Mouse (Mus musculus) heart, embryonic 15.5 days (tissue): ENCODE results near the gene Dnttip2. TPM values are rescaled to one million over a fixed set of nuclear protein-coding genes. Genes with fewer than 3 reads are reported as not detected.
"Not testable (repeated sequence)": the region's sequence is repeated elsewhere in the genome, so short reads cannot be mapped to it uniquely, and the experiment has no call there.

Experiments
- ATAC-seq: fragments of 200-750 bp; cut with Nextera tagmentation; replicated peaks from 2 replicates; pipeline ENCODE4 v1.8.0; 2017; ENCODE audit warnings: low read depth, moderate TSS enrichment; ENCODE audit not compliant: insufficient number of reproducible peaks, insufficient read depth, low FRiP score
- H3K27ac ChIP-seq: fragments of 300-500 bp; sonication (generic); 2 replicates; pipeline ENCODE4 v1.5.1; 2015; ENCODE audit warnings: mild to moderate bottlenecking, inconsistent platforms
- H3K27me3 ChIP-seq: fragments of 300-500 bp; sonication (generic); 2 replicates; pipeline ENCODE4 v1.6.1; 2015; ENCODE audit warnings: inconsistent platforms
- H3K36me3 ChIP-seq: fragments of 300-500 bp; sonication (generic); 2 replicates; pipeline ENCODE4 v1.6.1; 2015; ENCODE audit warnings: mild to moderate bottlenecking, inconsistent platforms
- H3K4me1 ChIP-seq: fragments of 300-500 bp; sonication (generic); replicated peaks from 2 replicates; pipeline ENCODE4 v1.6.1; 2015; ENCODE audit warnings: inconsistent platforms
- H3K4me2 ChIP-seq: fragments of 300-500 bp; sonication (generic); 2 replicates; pipeline ENCODE4 v1.6.1; 2015; ENCODE audit warnings: inconsistent platforms, mild to moderate bottlenecking, moderate library complexity
- H3K4me3 ChIP-seq: fragments of 300-500 bp; sonication (generic); 2 replicates; pipeline ENCODE4 v1.5.1; 2015; ENCODE audit warnings: mild to moderate bottlenecking, inconsistent platforms
- H3K9ac ChIP-seq: fragments of 300-500 bp; sonication (generic); 2 replicates; pipeline ENCODE4 v1.6.1; 2015; ENCODE audit warnings: mild to moderate bottlenecking, inconsistent platforms
- H3K9me3 ChIP-seq: fragments of 300-500 bp; sonication (generic); replicated peaks from 2 replicates; pipeline ENCODE4 v1.6.1; 2016; ENCODE audit warnings: inconsistent platforms
- WGBS: fragments of 180-500 bp; shearing (Covaris S2); methylation state at CpG from one replicate; pipeline ENCODE4 v1.1.7; 2015; ENCODE audit warnings: mixed read lengths; 5-methylcytosine and 5-hydroxymethylcytosine counted together
- polyA plus RNA-seq: library from polyadenylated mRNA; unstranded; fragments of >200 nt; fragmentation: Nextera tagmentation; extraction: Ambion mirVana; gene quantifications from 2 replicates; pipeline ENCODE4 v1.2.1, GENCODE M21; 2015

Dnttip2 gene
- polyA plus RNA-seq, result 37.7 and 38.4 TPM in 2 replicates

- Histone ChIP-seq H3K36me3 (peaks cover 40% of the 10 kb centered on the region), H3K27me3 (no peaks in the 10 kb centered on the region), H3K4me3 (peak within 1 kb of the TSS; percentile 90), H3K4me2 (peak within 1 kb of the TSS; percentile 82), H3K27ac (peak within 1 kb of the TSS; percentile 83), H3K9ac (peak within 1 kb of the TSS; percentile 96), H3K9me3 (no peaks in the 10 kb centered on the region), H3K4me1 (peaks cover 38% of the 10 kb centered on the region)
- peak; percentile 96 for ATAC-seq
- under 1% methylated on average over 57 of the region's 57 CpGs for WGBS
Observed at GRCm38 (mm10) chr3:122274241-122275024, at the start of gene Dnttip2. TSS of gene Dnttip2 (plus strand) at chr3:122274388.

- H3K36me3 ChIP-seq, H3K9me3 ChIP-seq, H3K4me3 ChIP-seq, ATAC-seq, H3K9ac ChIP-seq, H3K4me1 ChIP-seq, H3K27ac ChIP-seq, H3K27me3 ChIP-seq: not testable (repeated sequence)
- peak overlapping the region; percentile 47 for H3K4me2 ChIP-seq
- WGBS, result 42% methylated on average over 6 of the region's 6 CpGs
Observed at GRCm38 (mm10) chr3:122226972-122227371, 47.2 kb upstream of the Dnttip2 start.

GRCm38 (mm10) chr3:122235772-122236171, 38.4 kb upstream of the Dnttip2 start:
- ATAC-seq, result no peak
- H3K27me3 ChIP-seq, result 0 out of 2 replicates have a peak, but pooled peaks cover 2% of the 10 kb centered on the region
- H3K27ac ChIP-seq, result no peak overlapping the region
- no peaks in the 10 kb centered on the region for H3K4me1 ChIP-seq
- no peak overlapping the region for H3K9ac ChIP-seq
- no peak overlapping the region for H3K4me3 ChIP-seq
- no peaks in the 10 kb centered on the region for H3K9me3 ChIP-seq
- no peaks in the 10 kb centered on the region for H3K36me3 ChIP-seq
- WGBS, result 38% methylated on average over 1 of the region's 1 CpGs
- no peak overlapping the region for H3K4me2 ChIP-seq

GRCm38 (mm10) chr3:122242876-122243275, 31.3 kb upstream of the Dnttip2 start:
- Histone ChIP-seq H3K36me3 (no peaks in the 10 kb centered on the region), H3K4me2 (no peak overlapping the region), H3K27me3 (0 out of 2 replicates have a peak, but pooled peaks cover 2% of the 10 kb centered on the region), H3K9me3 (no peaks in the 10 kb centered on the region), H3K4me1 (peaks cover 29% of the 10 kb centered on the region), H3K9ac (no peak overlapping the region), H3K4me3 (no peak overlapping the region), H3K27ac (no peak overlapping the region)
- WGBS, result 45% methylated on average over 6 of the region's 6 CpGs
- no peak for ATAC-seq

GRCm38 (mm10) chr3:122243416-122244167, 30.6 kb upstream of the Dnttip2 start:
- H3K27ac ChIP-seq, result no peak overlapping the region
- H3K36me3 ChIP-seq, result no peaks in the 10 kb centered on the region
- no peak overlapping the region for H3K4me2 ChIP-seq
- no peak overlapping the region for H3K9ac ChIP-seq
- WGBS, result 56% methylated on average over 14 of the region's 14 CpGs
- ATAC-seq, result no peak
- H3K27me3 ChIP-seq, result 0 out of 2 replicates have a peak, but pooled peaks cover 2% of the 10 kb centered on the region
- no peaks in the 10 kb centered on the region for H3K9me3 ChIP-seq
- no peak overlapping the region for H3K4me3 ChIP-seq
- peaks cover 30% of the 10 kb centered on the region for H3K4me1 ChIP-seq

GRCm38 (mm10) chr3:122244759-122245158, 29.4 kb upstream of the Dnttip2 start:
- H3K27ac ChIP-seq, result 0 out of 2 replicates have a peak overlapping the region, but pooled peaks have one; percentile 15
- ATAC-seq, result no peak

GRCm38 (mm10) chr3:122245215-122245877, 28.8 kb upstream of the Dnttip2 start, which contains the start of gene Gclm:
TSS of gene Gclm (plus strand) at chr3:122245557.
- Histone ChIP-seq H3K9ac (peak within 1 kb of the TSS; percentile 89), H3K27me3 (no peaks in the 10 kb centered on the region), H3K4me2 (peak within 1 kb of the TSS; percentile 76), H3K27ac (peak within 1 kb of the TSS; percentile 93), H3K36me3 (no peaks in the 10 kb centered on the region), H3K9me3 (no peaks in the 10 kb centered on the region), H3K4me1 (peaks cover 30% of the 10 kb centered on the region), H3K4me3 (peak within 1 kb of the TSS; percentile 96)
- ATAC-seq, result peak; percentile 98
- WGBS, result under 1% methylated on average over 88 of the region's 90 CpGs

More at GRCm38 (mm10) chr3:122244759-122245158, 29.4 kb upstream of the Dnttip2 start:
- peaks cover 30% of the 10 kb centered on the region for H3K4me1 ChIP-seq
- H3K9ac ChIP-seq, result no peak overlapping the region
- no peaks in the 10 kb centered on the region for H3K9me3 ChIP-seq
- peak overlapping the region; percentile 61 for H3K4me2 ChIP-seq
- no peaks in the 10 kb centered on the region for H3K27me3 ChIP-seq
- WGBS, result 55% methylated on average over 6 of the region's 6 CpGs
- H3K36me3 ChIP-seq, result no peaks in the 10 kb centered on the region
- peak overlapping the region; percentile 96 for H3K4me3 ChIP-seq

- peak overlapping the region; percentile 89 for H3K9ac ChIP-seq
- no peaks in the 10 kb centered on the region for H3K27me3 ChIP-seq
- no peaks in the 10 kb centered on the region for H3K36me3 ChIP-seq
- peak overlapping the region; percentile 93 for H3K27ac ChIP-seq
- no peaks in the 10 kb centered on the region for H3K9me3 ChIP-seq
- peak; percentile 45 for ATAC-seq
- peak overlapping the region; percentile 76 for H3K4me2 ChIP-seq
- H3K4me3 ChIP-seq, result peak overlapping the region; percentile 96
- H3K4me1 ChIP-seq, result peaks cover 30% of the 10 kb centered on the region
- WGBS, result under 1% methylated on average over 49 of the region's 50 CpGs
Observed at GRCm38 (mm10) chr3:122245878-122246332, 28.3 kb upstream of the Dnttip2 start.

- H3K27ac ChIP-seq, result peak overlapping the region; percentile 93
- peaks cover 30% of the 10 kb centered on the region for H3K4me1 ChIP-seq
- 29% methylated on average over 6 of the region's 6 CpGs for WGBS
- no peaks in the 10 kb centered on the region for H3K27me3 ChIP-seq
- peak overlapping the region; percentile 96 for H3K4me3 ChIP-seq
- peak overlapping the region; percentile 76 for H3K4me2 ChIP-seq
- no peak for ATAC-seq
- no peaks in the 10 kb centered on the region for H3K36me3 ChIP-seq
- no peaks in the 10 kb centered on the region for H3K9me3 ChIP-seq
- H3K9ac ChIP-seq, result peak overlapping the region; percentile 89
Observed at GRCm38 (mm10) chr3:122246406-122246805, 27.8 kb upstream of the Dnttip2 start.

GRCm38 (mm10) chr3:122246986-122247767, 27.0 kb upstream of the Dnttip2 start:
- whole genome bisulfite sequencing, result 42% methylated on average over 12 of the region's 12 CpGs
- Histone ChIP-seq H3K27me3 (no peaks in the 10 kb centered on the region), H3K36me3 (no peaks in the 10 kb centered on the region), H3K27ac (no peak overlapping the region), H3K4me2 (peak overlapping the region; percentile 76), H3K4me1 (peaks cover 30% of the 10 kb centered on the region), H3K9ac (0 out of 2 replicates have a peak overlapping the region, but pooled peaks have one; percentile 89), H3K9me3 (no peaks in the 10 kb centered on the region), H3K4me3 (peak overlapping the region; percentile 96)
- ATAC-seq, result no peak
